Mouse (Mus musculus) forebrain, embryonic 16.5 days (tissue): ENCODE measurements around the gene Traf7. TPM values are rescaled to one million over a fixed set of nuclear protein-coding genes. Genes with fewer than 3 reads are reported as not detected.

Experiments
- ATAC-seq: fragments of 200-750 bp; cut with Nextera tagmentation; 2 replicates; pipeline ENCODE4 v1.8.0; 2017; ENCODE audit warnings: mild to moderate bottlenecking, moderate library complexity
- H3K27ac ChIP-seq: fragments of 300-500 bp; sonication (generic); 2 replicates; pipeline ENCODE4 v1.5.1; 2014; ENCODE audit warnings: low read length, control low read depth
- H3K27me3 ChIP-seq: fragments of 300-500 bp; sonication (generic); replicated peaks from 2 replicates; pipeline ENCODE4 v1.6.1; 2014; ENCODE audit warnings: low read length; ENCODE audit not compliant: control insufficient read depth, insufficient read depth
- H3K36me3 ChIP-seq: fragments of 300-500 bp; sonication (generic); 2 replicates; pipeline ENCODE4 v1.6.1; 2014; ENCODE audit not compliant: control insufficient read depth, insufficient read depth
- H3K4me1 ChIP-seq: fragments of 300-500 bp; sonication (generic); replicated peaks from 2 replicates; pipeline ENCODE4 v1.6.1; 2014; ENCODE audit warnings: low read length; ENCODE audit not compliant: control insufficient read depth, insufficient read depth
- H3K4me2 ChIP-seq: fragments of 300-500 bp; sonication (generic); 2 replicates; pipeline ENCODE4 v1.6.1; 2014; ENCODE audit warnings: mild to moderate bottlenecking, low read length, control low read depth
- H3K4me3 ChIP-seq: fragments of 300-500 bp; sonication (generic); replicated peaks from 2 replicates; pipeline ENCODE4 v1.5.1; 2014; ENCODE audit warnings: mild to moderate bottlenecking, low read length, control low read depth
- H3K9ac ChIP-seq: fragments of 300-500 bp; sonication (generic); replicated peaks from 2 replicates; pipeline ENCODE4 v1.6.1; 2014; ENCODE audit warnings: low read depth, low read length, control low read depth
- H3K9me3 ChIP-seq: fragments of 300-500 bp; sonication (generic); 2 replicates; pipeline ENCODE4 v1.6.1; 2016; ENCODE audit warnings: low read length; ENCODE audit not compliant: control insufficient read depth
- WGBS: fragments of 180-500 bp; shearing (Covaris S2); extraction: QIAGEN DNeasy Blood & Tissue Kit; methylation state at CpG from one replicate; pipeline ENCODE4 v1.1.7; 2014; 5-methylcytosine and 5-hydroxymethylcytosine counted together
- polyA plus RNA-seq: library from polyadenylated mRNA; unstranded; fragments of >200 nt; fragmentation: Nextera tagmentation; extraction: Ambion mirVana; gene quantifications from 2 replicates; pipeline ENCODE4 v1.2.1, GENCODE M21; 2015

The Traf7 gene
- polyA plus RNA-seq, 1 experiment from 2014 or later: 121 TPM

- peaks cover 25% of the 10 kb centered on the region for H3K4me1 ChIP-seq
- H3K9me3 ChIP-seq: no peaks in the 10 kb centered on the region
- H3K27me3 ChIP-seq: no peaks in the 10 kb centered on the region
- no peak overlapping the region for H3K4me2 ChIP-seq
- no peak for ATAC-seq
- no peak overlapping the region for H3K27ac ChIP-seq
- WGBS: 93% methylated on average over 5 of the region's 5 CpGs
- H3K9ac ChIP-seq: no peak overlapping the region
- no peak overlapping the region for H3K4me3 ChIP-seq
- H3K36me3 ChIP-seq: no peaks in the 10 kb centered on the region
Measured at GRCm38 (mm10) chr17:24468636-24469246, 59.0 kb downstream of the Traf7 start.

GRCm38 (mm10) chr17:24463374-24464133 is 64.2 kb downstream of the Traf7 start:
- no peak overlapping the region for H3K4me2 ChIP-seq
- no peak overlapping the region for H3K27ac ChIP-seq
- H3K9ac ChIP-seq: no peak overlapping the region
- H3K4me3 ChIP-seq: no peak overlapping the region
- H3K36me3 ChIP-seq: no peaks in the 10 kb centered on the region
- H3K4me1 ChIP-seq: no peaks in the 10 kb centered on the region
- no peak for ATAC-seq
- WGBS: 56% methylated on average over 6 of the region's 6 CpGs
- H3K9me3 ChIP-seq: no peaks in the 10 kb centered on the region
- H3K27me3 ChIP-seq: no peaks in the 10 kb centered on the region

- H3K36me3 ChIP-seq: no peaks in the 10 kb centered on the region
- no peak overlapping the region for H3K4me3 ChIP-seq
- no peak for ATAC-seq
- no peaks in the 10 kb centered on the region for H3K9me3 ChIP-seq
- no peaks in the 10 kb centered on the region for H3K4me1 ChIP-seq
- H3K9ac ChIP-seq: no peak overlapping the region
- H3K4me2 ChIP-seq: no peak overlapping the region
- WGBS: 92% methylated on average over 1 of the region's 1 CpGs
- H3K27ac ChIP-seq: no peak overlapping the region
- no peaks in the 10 kb centered on the region for H3K27me3 ChIP-seq
Measured at GRCm38 (mm10) chr17:24462932-24463331, 64.8 kb downstream of the Traf7 start.

- WGBS: 60% methylated on average over 2 of the region's 2 CpGs
- no peak overlapping the region for H3K9ac ChIP-seq
- H3K9me3 ChIP-seq: no peaks in the 10 kb centered on the region
- no peaks in the 10 kb centered on the region for H3K4me1 ChIP-seq
- ATAC-seq: no peak
- H3K27me3 ChIP-seq: no peaks in the 10 kb centered on the region
- no peak overlapping the region for H3K4me3 ChIP-seq
- no peak overlapping the region for H3K27ac ChIP-seq
- no peaks in the 10 kb centered on the region for H3K36me3 ChIP-seq
- no peak overlapping the region for H3K4me2 ChIP-seq
Measured at GRCm38 (mm10) chr17:24461580-24461979, 66.2 kb downstream of the Traf7 start.

Other genes starting within 250 kb of the Traf7 start
- gene Abca17, start 176.9 kb downstream of the Traf7 start, polyA plus RNA-seq: 0.47 and 0.97 TPM in 2 replicates
- 23.9 and 29.6 TPM in 2 replicates for gene Abca3, start 176.0 kb downstream of the Traf7 start, polyA plus RNA-seq
- gene Rnps1, start 113.4 kb downstream of the Traf7 start, polyA plus RNA-seq: 362 and 389 TPM in 2 replicates
- gene Eci1, start 101.3 kb downstream of the Traf7 start, polyA plus RNA-seq: 30.4 and 34.8 TPM in 2 replicates
- 6.2 and 9.5 TPM in 2 replicates for gene Dnase1l2, start 84.8 kb downstream of the Traf7 start, polyA plus RNA-seq
- gene E4f1, start 57.6 kb downstream of the Traf7 start, polyA plus RNA-seq: 37.9 and 54.0 TPM in 2 replicates
- 50.5 and 54.0 TPM in 2 replicates for gene Pgp, start 57.5 kb downstream of the Traf7 start, polyA plus RNA-seq
- gene Bricd5, start 54.1 kb downstream of the Traf7 start, polyA plus RNA-seq: 0.39 and 0.92 TPM in 2 replicates
- 38.9 and 42.4 TPM in 2 replicates for gene Mlst8, start 48.9 kb downstream of the Traf7 start, polyA plus RNA-seq
- 18.8 and 30.4 TPM in 2 replicates for gene Caskin1, start 39.3 kb downstream of the Traf7 start, polyA plus RNA-seq
- gene Rab26, start 6.3 kb upstream of the Traf7 start, polyA plus RNA-seq: 6.8 and 10.9 TPM in 2 replicates
- 18.3 and 27.6 TPM in 2 replicates for gene Pkd1, start 21.9 kb upstream of the Traf7 start, polyA plus RNA-seq
- gene Tsc2, start 104.7 kb upstream of the Traf7 start, polyA plus RNA-seq: 80.4 and 86.8 TPM in 2 replicates
- gene Nthl1, start 104.7 kb upstream of the Traf7 start, polyA plus RNA-seq: 13.4 and 14.4 TPM in 2 replicates
- gene Slc9a3r2, start 122.4 kb upstream of the Traf7 start, polyA plus RNA-seq: 28.1 and 31.2 TPM in 2 replicates
- gene Npw, start 130.5 kb upstream of the Traf7 start, polyA plus RNA-seq: not detected in 2 replicates
- 17.9 and 22.0 TPM in 2 replicates for gene Zfp598, start 141.7 kb upstream of the Traf7 start, polyA plus RNA-seq
- gene Syngr3, start 162.0 kb upstream of the Traf7 start, polyA plus RNA-seq: 143 and 193 TPM in 2 replicates
- gene Gfer, start 168.2 kb upstream of the Traf7 start, polyA plus RNA-seq: 35.0 and 35.4 TPM in 2 replicates
- gene Noxo1, start 168.3 kb upstream of the Traf7 start, polyA plus RNA-seq: 2.0 and 2.7 TPM in 2 replicates
- gene Tbl3, start 179.7 kb upstream of the Traf7 start, polyA plus RNA-seq: 83.7 and 85.5 TPM in 2 replicates
- not detected in 2 replicates for gene Rnf151, start 190.1 kb upstream of the Traf7 start, polyA plus RNA-seq
- 787 and 797 TPM in 2 replicates for gene Rps2, start 190.2 kb upstream of the Traf7 start, polyA plus RNA-seq
- gene Ndufb10, start 196.5 kb upstream of the Traf7 start, polyA plus RNA-seq: 220 and 233 TPM in 2 replicates
- gene Rpl3l, start 199.9 kb upstream of the Traf7 start, polyA plus RNA-seq: not detected in 2 replicates
- 20.0 and 21.1 TPM in 2 replicates for gene Msrb1, start 208.7 kb upstream of the Traf7 start, polyA plus RNA-seq
- gene Hs3st6, start 225.1 kb upstream of the Traf7 start, polyA plus RNA-seq: 0.32 TPM in 1 of 2 replicates, not detected in the other